Mouse (Mus musculus) cerebellum, adult 9-10 months (tissue): ENCODE results near the gene Vinac1.
A peak's percentile ranks its signal among the peaks of the same experiment; 100 is the strongest.
"Not testable (repeated sequence)": the region's sequence is repeated elsewhere in the genome, so short reads cannot be mapped to it uniquely, and the experiment has no call there.

Experiments used
- DNase-seq: peaks from one replicate; pipeline ENCODE4 v3.0.0; 2022

Gene Vinac1

GRCm38 (mm10) chr2:129038937-129039631 is 8.9 kb downstream of the Vinac1 start:
- DNase-seq: peak; percentile 62

GRCm38 (mm10) chr2:129038426-129038936 is 9.5 kb downstream of the Vinac1 start:
- peak; percentile 34 for DNase-seq

- DNase-seq: no peak
Measured at GRCm38 (mm10) chr2:129035381-129035780, 12.6 kb downstream of the Vinac1 start.

GRCm38 (mm10) chr2:129024820-129025219 is 23.2 kb downstream of the Vinac1 start:
- no peak for DNase-seq

GRCm38 (mm10) chr2:129020106-129020505 is 27.9 kb downstream of the Vinac1 start:
- DNase-seq: no peak

GRCm38 (mm10) chr2:129008867-129009266 is 39.1 kb downstream of the Vinac1 start:
- not testable (repeated sequence) for DNase-seq

GRCm38 (mm10) chr2:129006194-129006749 is 41.7 kb downstream of the Vinac1 start:
- DNase-seq: no peak

- peak; percentile 43 for DNase-seq
Measured at GRCm38 (mm10) chr2:129004872-129005271, 43.1 kb downstream of the Vinac1 start.

- DNase-seq: peak; percentile 46
Measured at GRCm38 (mm10) chr2:128984746-128985145, 63.2 kb downstream of the Vinac1 start.

GRCm38 (mm10) chr2:128975572-128975971 is 72.4 kb downstream of the Vinac1 start:
- no peak for DNase-seq
